Mouse (Mus musculus) testis, adult 2 months (tissue): ENCODE data around the gene Btbd19.

ENCODE experiments used
- CTCF ChIP-seq: fragments of 200-500 bp; IDR thresholded peaks from 2 replicates; pipeline ENCODE4 v1.5.1; 2012; ENCODE audit warnings: low read depth, mild to moderate bottlenecking, inconsistent platforms, low read length, moderate library complexity; ENCODE audit not compliant: control insufficient read depth, insufficient read depth, insufficient replicate concordance
- POLR2A ChIP-seq: fragments of 200-500 bp; IDR thresholded peaks from 2 replicates; pipeline ENCODE4 v1.6.1; 2012; ENCODE audit warnings: low read depth, mild to moderate bottlenecking, inconsistent platforms, low read length, moderate library complexity; ENCODE audit not compliant: control insufficient read depth

GRCm38 (mm10) chr4:117123546-117124217 lies 1.8 kb downstream of the Btbd19 start:
- no peak for TF ChIP-seq POLR2A
- no peak for TF ChIP-seq CTCF
